Mouse (Mus musculus) erythroid progenitor cell, adult 5-6 weeks (primary cell): ENCODE measurements around the gene Camk1. TPM values are rescaled to one million over a fixed set of nuclear protein-coding genes. Genes with fewer than 3 reads are reported as not detected.

ENCODE experiments used
- ATAC-seq: replicated peaks from 2 replicates; pipeline ENCODE4 v1.8.0; 2016; ENCODE audit warnings: moderate number of reproducible peaks, mild to moderate bottlenecking, moderate TSS enrichment, inconsistent platforms; ENCODE audit not compliant: poor library complexity, low FRiP score, severe bottlenecking
- total RNA-seq, 2 experiments: library from RNA; stranded (forward) in 1 of 2; stranded (reverse) in 1 of 2; fragments of 150-400 nt in 1 of 2; fragments of 186-747, 209-891 nt in 1 of 2; gene quantifications; 2 replicates each; pipeline versions ENCODE4 v1.2.3 to v1.2.4; 2015 to 2017; ENCODE audit warnings: low replicate concordance in 2 of 2

Gene Camk1
- total RNA-seq (2015; ENCODE audit: low replicate concordance) (8.8 and 13.3 TPM in 2 replicates), total RNA-seq (2017; ENCODE audit: low replicate concordance) (3.1 and 8.5 TPM in 2 replicates)

- ATAC-seq: no peak
Observed at GRCm38 (mm10) chr6:113343177-113344092, at the start of gene Camk1. Gene Camk1 (minus strand): TSS chr6:113343984.

GRCm38 (mm10) chr6:113392387-113393071 lies 48.7 kb upstream of the Camk1 start:
- no peak for ATAC-seq

GRCm38 (mm10) chr6:113392015-113392386 lies 48.2 kb upstream of the Camk1 start:
- no peak for ATAC-seq

- ATAC-seq: no peak
Observed at GRCm38 (mm10) chr6:113390715-113391114, 46.9 kb upstream of the Camk1 start.

- ATAC-seq: no peak
Observed at GRCm38 (mm10) chr6:113388960-113389359, 45.2 kb upstream of the Camk1 start, which contains the start of gene Ttll3. Gene Ttll3 (plus strand): TSS chr6:113389260.

- ATAC-seq: no peak
Observed at GRCm38 (mm10) chr6:113386025-113386424, 42.2 kb upstream of the Camk1 start.

GRCm38 (mm10) chr6:113385160-113385714 lies 41.5 kb upstream of the Camk1 start:
- ATAC-seq: no peak

- ATAC-seq: no peak
Observed at GRCm38 (mm10) chr6:113384351-113384927, 40.7 kb upstream of the Camk1 start.

- no peak for ATAC-seq
Observed at GRCm38 (mm10) chr6:113380480-113380879, 36.7 kb upstream of the Camk1 start.

- ATAC-seq: no peak
Observed at GRCm38 (mm10) chr6:113379246-113379645, 35.5 kb upstream of the Camk1 start.

- ATAC-seq: peak; percentile 87
Observed at GRCm38 (mm10) chr6:113377496-113378385, 34.0 kb upstream of the Camk1 start, which contains the start of the genes Tada3 and Arpc4. Gene Tada3 (minus strand): TSS chr6:113377883. Gene Arpc4 (plus strand): TSS chr6:113378115.

- no peak for ATAC-seq
Observed at GRCm38 (mm10) chr6:113377172-113377495, 33.4 kb upstream of the Camk1 start.

- ATAC-seq: no peak
Observed at GRCm38 (mm10) chr6:113373491-113373890, 29.7 kb upstream of the Camk1 start.

- no peak for ATAC-seq
Observed at GRCm38 (mm10) chr6:113370194-113370929, 26.6 kb upstream of the Camk1 start.

GRCm38 (mm10) chr6:113368577-113368976 lies 24.8 kb upstream of the Camk1 start:
- no peak for ATAC-seq

GRCm38 (mm10) chr6:113368124-113368523 lies 24.3 kb upstream of the Camk1 start:
- no peak for ATAC-seq

- ATAC-seq: no peak
Observed at GRCm38 (mm10) chr6:113367574-113367973, 23.8 kb upstream of the Camk1 start.

GRCm38 (mm10) chr6:113366639-113367038 lies 22.9 kb upstream of the Camk1 start:
- ATAC-seq: no peak
